Mouse (Mus musculus) erythroblast, embryonic 14.5 days (primary cell): ENCODE measurements around the gene Hc. TPM values are rescaled to one million over a fixed set of nuclear protein-coding genes. Genes with fewer than 3 reads are reported as not detected.

Experiments used
- H3K27me3 ChIP-seq: 2 replicates; pipeline ENCODE4 v1.6.1; 2012; ENCODE audit warnings: inconsistent platforms; ENCODE audit not compliant: control insufficient read depth
- H3K36me3 ChIP-seq: 2 replicates; pipeline ENCODE4 v1.6.1; 2012; ENCODE audit warnings: mild to moderate bottlenecking, inconsistent platforms; ENCODE audit not compliant: control insufficient read depth
- H3K4me1 ChIP-seq: 2 replicates; pipeline ENCODE4 v1.6.1; 2012; ENCODE audit warnings: inconsistent platforms; ENCODE audit not compliant: control insufficient read depth
- H3K4me3 ChIP-seq: replicated peaks from 2 replicates; pipeline ENCODE3; 2012; ENCODE audit warnings: moderate library complexity, mild to moderate bottlenecking, inconsistent platforms
- H3K9me3 ChIP-seq: 2 replicates; pipeline ENCODE4 v1.6.1; 2012; ENCODE audit warnings: low read length, inconsistent platforms, mixed read lengths; ENCODE audit not compliant: control insufficient read depth
- GATA1 ChIP-seq: IDR thresholded peaks from 2 replicates; pipeline ENCODE4 v1.6.1; 2012; ENCODE audit warnings: low read length, inconsistent platforms, mixed read lengths
- TAL1 ChIP-seq: IDR thresholded peaks from 3 replicates; pipeline ENCODE4 v1.6.1; 2012; ENCODE audit warnings: low read length, inconsistent platforms, mixed read lengths
- polyA plus RNA-seq: library from polyadenylated mRNA; stranded (reverse); fragments of >175 nt; gene quantifications from 2 replicates; pipeline ENCODE4 v1.2.3, GENCODE M21; 2012

Gene Hc
- polyA plus RNA-seq, 1 experiment: not detected

GRCm38 (mm10) chr2:34987595-34987994 lies 73.6 kb downstream of the Hc start:
- TF ChIP-seq TAL1 (no peak), GATA1 (no peak)
- Histone ChIP-seq H3K9me3 (no peaks in the 10 kb centered on the region), H3K4me1 (no peaks in the 10 kb centered on the region), H3K36me3 (no peaks in the 10 kb centered on the region; the same call in 1 of the 2 replicates), H3K27me3 (no peaks in the 10 kb centered on the region), H3K4me3 (no peak overlapping the region)

GRCm38 (mm10) chr2:34984885-34985284 lies 76.4 kb downstream of the Hc start:
- Histone ChIP-seq H3K27me3 (no peaks in the 10 kb centered on the region), H3K36me3 (no peaks in the 10 kb centered on the region; the same call in 1 of the 2 replicates), H3K4me3 (no peak overlapping the region), H3K4me1 (no peaks in the 10 kb centered on the region), H3K9me3 (no peaks in the 10 kb centered on the region)
- TF ChIP-seq GATA1 (no peak), TAL1 (no peak)

- Histone ChIP-seq H3K36me3 (no peaks in the 10 kb centered on the region; the same call in 1 of the 2 replicates), H3K27me3 (no peaks in the 10 kb centered on the region), H3K4me3 (no peak overlapping the region), H3K4me1 (no peaks in the 10 kb centered on the region), H3K9me3 (no peaks in the 10 kb centered on the region)
- TF ChIP-seq GATA1 (no peak), TAL1 (no peak)
Measured at GRCm38 (mm10) chr2:34982906-34983698, 78.1 kb downstream of the Hc start.

GRCm38 (mm10) chr2:34982096-34982724 lies 79.0 kb downstream of the Hc start:
- no peaks in the 10 kb centered on the region for H3K9me3 ChIP-seq
- H3K4me1 ChIP-seq: peaks cover 1% of the 10 kb centered on the region
- no peaks in the 10 kb centered on the region for H3K27me3 ChIP-seq
- H3K4me3 ChIP-seq: no peak overlapping the region
- H3K36me3 ChIP-seq: no peaks in the 10 kb centered on the region; the same call in 1 of the 2 replicates
- TF ChIP-seq TAL1: no peak
- no peak for TF ChIP-seq GATA1

- Histone ChIP-seq H3K36me3 (no peaks in the 10 kb centered on the region), H3K9me3 (peaks cover 3% of the 10 kb centered on the region; the same call in 1 of the 2 replicates), H3K27me3 (no peaks in the 10 kb centered on the region), H3K4me1 (peaks cover 6% of the 10 kb centered on the region), H3K4me3 (no peak overlapping the region)
- TF ChIP-seq GATA1 (no peak), TAL1 (no peak)
Measured at GRCm38 (mm10) chr2:34979459-34980011, 81.7 kb downstream of the Hc start.

- H3K4me1 ChIP-seq: peaks cover 6% of the 10 kb centered on the region
- TF ChIP-seq GATA1 (no peak), TAL1 (no peak)
- no peak overlapping the region for H3K4me3 ChIP-seq
Measured at GRCm38 (mm10) chr2:34978226-34978625, 83.0 kb downstream of the Hc start.

GRCm38 (mm10) chr2:34976945-34977658 lies 84.1 kb downstream of the Hc start:
- H3K27me3 ChIP-seq: no peaks in the 10 kb centered on the region
- peaks cover 6% of the 10 kb centered on the region for H3K4me1 ChIP-seq
- no peak overlapping the region for H3K4me3 ChIP-seq
- H3K9me3 ChIP-seq: peaks cover 3% of the 10 kb centered on the region; the same call in 1 of the 2 replicates
- TF ChIP-seq GATA1: no peak
- no peak for TF ChIP-seq TAL1
- H3K36me3 ChIP-seq: no peaks in the 10 kb centered on the region

More at GRCm38 (mm10) chr2:34978226-34978625, 83.0 kb downstream of the Hc start:
- Histone ChIP-seq H3K36me3 (no peaks in the 10 kb centered on the region), H3K9me3 (peaks cover 3% of the 10 kb centered on the region; the same call in 1 of the 2 replicates), H3K27me3 (no peaks in the 10 kb centered on the region)

GRCm38 (mm10) chr2:34976447-34976846 lies 84.8 kb downstream of the Hc start:
- Histone ChIP-seq H3K4me1 (peaks cover 6% of the 10 kb centered on the region), H3K9me3 (peaks cover 3% of the 10 kb centered on the region; the same call in 1 of the 2 replicates), H3K36me3 (no peaks in the 10 kb centered on the region), H3K27me3 (no peaks in the 10 kb centered on the region), H3K4me3 (no peak overlapping the region)
- TF ChIP-seq TAL1: no peak
